Mouse (Mus musculus) gastrocnemius, postnatal 10 days (tissue): ENCODE measurements around the gene Cpt1a. TPM values are rescaled to one million over a fixed set of nuclear protein-coding genes. Genes with fewer than 3 reads are reported as not detected.
A peak's percentile ranks its signal among the peaks of the same experiment; 100 is the strongest.

ENCODE experiments used
- DNase-seq: peaks from one replicate; pipeline ENCODE4 v3.0.0; 2021; ENCODE audit warnings: mixed read lengths
- total RNA-seq, 2 experiments: library from RNA; stranded (reverse); gene quantifications; 2 replicates each; pipeline ENCODE4 v1.2.3; 2021

Cpt1a gene
- total RNA-seq, 2 experiments from 2014 or later: 34.5 to 45.9 TPM

- DNase-seq: peak; percentile 94
Measured at GRCm38 (mm10) chr19:3324931-3325711, 3.0 kb downstream of the Cpt1a start.

GRCm38 (mm10) chr19:3325771-3326478 is 3.8 kb downstream of the Cpt1a start:
- no peak for DNase-seq

- no peak for DNase-seq
Measured at GRCm38 (mm10) chr19:3326479-3327047, 4.4 kb downstream of the Cpt1a start.

- no peak for DNase-seq
Measured at GRCm38 (mm10) chr19:3333247-3333646, 11.1 kb downstream of the Cpt1a start.

GRCm38 (mm10) chr19:3333694-3334515 is 11.8 kb downstream of the Cpt1a start:
- no peak for DNase-seq

- no peak for DNase-seq
Measured at GRCm38 (mm10) chr19:3334550-3334949, 12.4 kb downstream of the Cpt1a start.

GRCm38 (mm10) chr19:3335917-3336316 is 13.8 kb downstream of the Cpt1a start:
- no peak for DNase-seq

- no peak for DNase-seq
Measured at GRCm38 (mm10) chr19:3336485-3337255, 14.5 kb downstream of the Cpt1a start.

- no peak for DNase-seq
Measured at GRCm38 (mm10) chr19:3339187-3339586, 17.1 kb downstream of the Cpt1a start.

GRCm38 (mm10) chr19:3341021-3341420 is 18.9 kb downstream of the Cpt1a start:
- no peak for DNase-seq

- DNase-seq: no peak
Measured at GRCm38 (mm10) chr19:3343929-3344328, 21.8 kb downstream of the Cpt1a start.

- no peak for DNase-seq
Measured at GRCm38 (mm10) chr19:3344636-3345544, 22.8 kb downstream of the Cpt1a start.

- no peak for DNase-seq
Measured at GRCm38 (mm10) chr19:3347784-3348183, 25.6 kb downstream of the Cpt1a start.

GRCm38 (mm10) chr19:3353415-3354111 is 31.4 kb downstream of the Cpt1a start:
- peak; percentile 57 for DNase-seq

- DNase-seq: peak; percentile 65
Measured at GRCm38 (mm10) chr19:3355096-3355495, 33.0 kb downstream of the Cpt1a start.

- no peak for DNase-seq
Measured at GRCm38 (mm10) chr19:3356516-3356915, 34.4 kb downstream of the Cpt1a start.

GRCm38 (mm10) chr19:3357620-3358019 is 35.5 kb downstream of the Cpt1a start:
- DNase-seq: no peak

GRCm38 (mm10) chr19:3359841-3360588 is 37.9 kb downstream of the Cpt1a start:
- no peak for DNase-seq

GRCm38 (mm10) chr19:3363510-3363909 is 41.4 kb downstream of the Cpt1a start:
- no peak for DNase-seq
